Mouse (Mus musculus): ENCODE measurements around the gene Chst14. TPM values are rescaled to one million over a fixed set of nuclear protein-coding genes. Genes with fewer than 3 reads are reported as not detected.
A peak's percentile ranks its signal among the peaks of the same experiment; 100 is the strongest.

Chst14 gene
- polyA plus RNA-seq, 1 experiment from 2014 or later = 25.1 TPM

- Histone ChIP-seq H3K9me3 (replicated peaks; ENCODE audit: low read length) (no peaks in the 10 kb centered on the region), H3K27me3 (ENCODE audit: insufficient read depth, low read length) (peaks cover 47% of the 10 kb centered on the region), H3K36me3 (ENCODE audit: insufficient read depth, low read length) (no peaks in the 10 kb centered on the region), H3K4me2 (ENCODE audit: low read length) (no peak overlapping the region), H3K4me3 (replicated peaks; ENCODE audit: low read depth, low read length) (no peak overlapping the region), H3K4me1 (replicated peaks; ENCODE audit: insufficient read depth, low read length) (peaks cover 9% of the 10 kb centered on the region; the same call in 1 of the 2 replicates), H3K9ac (ENCODE audit: low read depth, low read length) (no peak overlapping the region), H3K27ac (no peak overlapping the region)
- TF ChIP-seq CTCF (IDR thresholded peaks at IDR 0.05; ENCODE audit: low read depth) = no peak
- no peak for DNase-seq (ENCODE audit: low spot score)
- 13% methylated on average over 7 of the region's 7 CpGs for WGBS
- ATAC-seq (replicated peaks; ENCODE audit: low FRiP score, low read depth) = no peak
Measured at GRCm38 (mm10) chr2:118899306-118899705, 27.0 kb upstream of the Chst14 start.

GRCm38 (mm10) chr2:118899981-118900825, 26.1 kb upstream of the Chst14 start, which contains the start of gene Bahd1:
Gene Bahd1 (plus strand): TSS chr2:118900377.
- peak within 1 kb of the TSS; percentile 86 for H3K4me3 ChIP-seq (replicated peaks; ENCODE audit: low read depth, low read length)
- DNase-seq (ENCODE audit: low spot score) (peak; percentile 33), ATAC-seq (replicated peaks; ENCODE audit: low FRiP score, low read depth) (no peak)
- peak within 1 kb of the TSS; percentile 81 for H3K9ac ChIP-seq (ENCODE audit: low read depth, low read length)
- WGBS = under 1% methylated on average over 32 of the region's 32 CpGs
- H3K4me1 ChIP-seq (replicated peaks; ENCODE audit: insufficient read depth, low read length) = peaks cover 9% of the 10 kb centered on the region; the same call in 1 of the 2 replicates
- H3K36me3 ChIP-seq (ENCODE audit: insufficient read depth, low read length) = no peaks in the 10 kb centered on the region
- peaks cover 44% of the 10 kb centered on the region for H3K27me3 ChIP-seq (ENCODE audit: insufficient read depth, low read length)
- H3K9me3 ChIP-seq (replicated peaks; ENCODE audit: low read length) = no peaks in the 10 kb centered on the region
- TF ChIP-seq CTCF (IDR thresholded peaks at IDR 0.05; ENCODE audit: low read depth) = no peak
- peak within 1 kb of the TSS; percentile 99 for H3K4me2 ChIP-seq (ENCODE audit: low read length)
- no peak within 1 kb of the TSS for H3K27ac ChIP-seq

GRCm38 (mm10) chr2:118900826-118901140, 25.5 kb upstream of the Chst14 start:
- ATAC-seq (replicated peaks; ENCODE audit: low FRiP score, low read depth) (no peak; the same call in 1 of the 2 replicates), DNase-seq (ENCODE audit: low spot score) (no peak)
- Histone ChIP-seq H3K36me3 (ENCODE audit: insufficient read depth, low read length) (no peaks in the 10 kb centered on the region), H3K4me3 (replicated peaks; ENCODE audit: low read depth, low read length) (peak overlapping the region; percentile 86), H3K4me2 (ENCODE audit: low read length) (peak overlapping the region; percentile 99), H3K27ac (no peak overlapping the region), H3K9me3 (replicated peaks; ENCODE audit: low read length) (no peaks in the 10 kb centered on the region), H3K4me1 (replicated peaks; ENCODE audit: insufficient read depth, low read length) (peaks cover 9% of the 10 kb centered on the region; the same call in 1 of the 2 replicates), H3K27me3 (ENCODE audit: insufficient read depth, low read length) (peaks cover 39% of the 10 kb centered on the region), H3K9ac (ENCODE audit: low read depth, low read length) (peak overlapping the region; percentile 81; the same call in 1 of the 2 replicates)
- TF ChIP-seq CTCF (IDR thresholded peaks at IDR 0.05; ENCODE audit: low read depth) = no peak
- under 1% methylated on average over 11 of the region's 11 CpGs for WGBS

- Histone ChIP-seq H3K4me2 (ENCODE audit: low read length) (peak overlapping the region; percentile 99), H3K27ac (peak overlapping the region; percentile 85), H3K9ac (ENCODE audit: low read depth, low read length) (peak overlapping the region; percentile 81), H3K4me3 (replicated peaks; ENCODE audit: low read depth, low read length) (peak overlapping the region; percentile 86), H3K9me3 (replicated peaks; ENCODE audit: low read length) (no peaks in the 10 kb centered on the region), H3K27me3 (ENCODE audit: insufficient read depth, low read length) (peaks cover 33% of the 10 kb centered on the region), H3K4me1 (replicated peaks; ENCODE audit: insufficient read depth, low read length) (peaks cover 9% of the 10 kb centered on the region; the same call in 1 of the 2 replicates), H3K36me3 (ENCODE audit: insufficient read depth, low read length) (no peaks in the 10 kb centered on the region)
- 4% methylated on average over 53 of the region's 120 CpGs for WGBS
- DNase-seq (ENCODE audit: low spot score) (peak; percentile 97), ATAC-seq (replicated peaks; ENCODE audit: low FRiP score, low read depth) (peak; percentile 88)
- peak; percentile 26 for TF ChIP-seq CTCF (IDR thresholded peaks at IDR 0.05; ENCODE audit: low read depth)
Measured at GRCm38 (mm10) chr2:118901175-118902031, 24.9 kb upstream of the Chst14 start.

- peak overlapping the region; percentile 86 for H3K4me3 ChIP-seq (replicated peaks; ENCODE audit: low read depth, low read length)
- H3K27me3 ChIP-seq (ENCODE audit: insufficient read depth, low read length) = peaks cover 23% of the 10 kb centered on the region
- H3K9me3 ChIP-seq (replicated peaks; ENCODE audit: low read length) = no peaks in the 10 kb centered on the region
- H3K36me3 ChIP-seq (ENCODE audit: insufficient read depth, low read length) = no peaks in the 10 kb centered on the region
- peak overlapping the region; percentile 81 for H3K9ac ChIP-seq (ENCODE audit: low read depth, low read length)
- H3K4me1 ChIP-seq (replicated peaks; ENCODE audit: insufficient read depth, low read length) = peaks cover 9% of the 10 kb centered on the region; the same call in 1 of the 2 replicates
- peak overlapping the region; percentile 99 for H3K4me2 ChIP-seq (ENCODE audit: low read length)
- peak; percentile 46 for TF ChIP-seq CTCF (IDR thresholded peaks at IDR 0.05; ENCODE audit: low read depth)
- peak; percentile 56 for DNase-seq (ENCODE audit: low spot score)
- peak overlapping the region; percentile 85 for H3K27ac ChIP-seq
- peak; percentile 34 for ATAC-seq (replicated peaks; ENCODE audit: low FRiP score, low read depth)
- WGBS = under 1% methylated on average over 77 of the region's 106 CpGs
Measured at GRCm38 (mm10) chr2:118902051-118903025, 24.0 kb upstream of the Chst14 start.

Data from kidney, postnatal 0 days (tissue).